ENCODE assay signal across 8 mouse cellular contexts in genomic region chr11:119215905-119216507, GRCm38 (mm10). TPM values are rescaled to one million over a fixed set of nuclear protein-coding genes. Genes with fewer than 3 reads are reported as not detected.
DNase-seq lines count a peak whose midpoint lies in the region; ATAC-seq lines count a peak whose summit lies in the region.

No protein-coding gene starts in this region.

- peak overlapping the region; percentile 92 for H3K27ac ChIP-seq in hindbrain, embryonic 14.5 days
- peak overlapping the region; percentile 72 for H3K27ac ChIP-seq in liver, embryonic 11.5 days (ENCODE audit: low read depth, low read length)

- peak; percentile 32 for DNase-seq in NIH3T3 (ENCODE audit: low read depth)
- peak; percentile 96 for DNase-seq in cerebellum, adult 11-12 months
- DNase-seq in gastrocnemius, adult 8-10 months (ENCODE audit: low spot score in 2 of 2), result peak; percentile 63 to 66
- no peak for DNase-seq in hindbrain, embryonic 14.5 days (ENCODE audit: low spot score)
- DNase-seq in liver, embryonic 11.5 days (ENCODE audit: low spot score), result no peak
- peak; percentile 46 for DNase-seq in neural tube, embryonic 10.5 days (ENCODE audit: extremely low spot score, low spot score)
- no peak for DNase-seq in spleen, postnatal 4 days (ENCODE audit: low spot score in 2 of 2)

- H3K27me3 ChIP-seq in hindbrain, embryonic 14.5 days (ENCODE audit: control insufficient read depth, insufficient read depth, low read length), result no peaks in the 10 kb centered on the region
- H3K27me3 ChIP-seq in liver, embryonic 11.5 days (replicated peaks; ENCODE audit: control insufficient read depth, insufficient read depth, low read length), result no peaks in the 10 kb centered on the region

- no peaks in the 10 kb centered on the region for H3K36me3 ChIP-seq in hindbrain, embryonic 14.5 days (replicated peaks; ENCODE audit: control insufficient read depth, insufficient read depth)
- no peaks in the 10 kb centered on the region for H3K36me3 ChIP-seq in liver, embryonic 11.5 days (ENCODE audit: control insufficient read depth, insufficient read depth, low read length)

- no peak for ATAC-seq in hindbrain, embryonic 14.5 days (ENCODE audit: low FRiP score)
- peak; percentile 30 for ATAC-seq in liver, embryonic 11.5 days (replicated peaks; ENCODE audit: low FRiP score)
- ATAC-seq in erythroid progenitor cell, adult 5-6 weeks (replicated peaks; ENCODE audit: low FRiP score, poor library complexity, severe bottlenecking), result no peak

- H3K9me3 ChIP-seq in hindbrain, embryonic 14.5 days (ENCODE audit: control insufficient read depth, low read length), result no peaks in the 10 kb centered on the region
- no peaks in the 10 kb centered on the region for H3K9me3 ChIP-seq in liver, embryonic 11.5 days (ENCODE audit: control insufficient read depth, low read length)

- H3K4me2 ChIP-seq in hindbrain, embryonic 14.5 days (replicated peaks), result peak overlapping the region; percentile 42
- H3K4me2 ChIP-seq in liver, embryonic 11.5 days, result peak overlapping the region; percentile 52

- H3K4me1 ChIP-seq in hindbrain, embryonic 14.5 days (replicated peaks; ENCODE audit: control insufficient read depth, insufficient read depth, low read length), result peaks cover 51% of the 10 kb centered on the region
- H3K4me1 ChIP-seq in liver, embryonic 11.5 days (replicated peaks; ENCODE audit: control insufficient read depth, insufficient read depth, low read length), result peaks cover 33% of the 10 kb centered on the region

- WGBS in hindbrain, embryonic 14.5 days, result 23% methylated on average over 9 of the region's 9 CpGs
- WGBS in liver, embryonic 11.5 days, result 52% methylated on average over 9 of the region's 9 CpGs

- peak overlapping the region; percentile 51 for H3K9ac ChIP-seq in hindbrain, embryonic 14.5 days
- H3K9ac ChIP-seq in liver, embryonic 11.5 days (ENCODE audit: low read depth, low read length), result peak overlapping the region; percentile 50; the same call in 1 of the 2 replicates

- no peak overlapping the region for H3K4me3 ChIP-seq in hindbrain, embryonic 14.5 days (replicated peaks; ENCODE audit: low read length)
- peak overlapping the region; percentile 37; the same call in 1 of the 2 replicates for H3K4me3 ChIP-seq in liver, embryonic 11.5 days (ENCODE audit: low read depth, low read length)

RNA-seq across cellular contexts. Expression of gene Tbc1d16, which starts 12.3 kb away (rescaled TPM):
- 10 to 100 TPM; 31.6 to 45.5 (median 40.5) TPM for total RNA-seq in gastrocnemius, adult 8-10 months (2022)
- 39.3 and 41.2 TPM in 2 replicates for polyA plus RNA-seq in hindbrain, embryonic 14.5 days (2014; fragmentation: Nextera tagmentation; extraction: Ambion mirVana)
- 3.4 and 3.6 TPM in 2 replicates for polyA plus RNA-seq in liver, embryonic 11.5 days (2014; fragmentation: Nextera tagmentation; extraction: Ambion mirVana)
- total RNA-seq in erythroid progenitor cell, adult 5-6 weeks (2015; ENCODE audit: low replicate concordance), result 0.84 and 1.1 TPM in 2 replicates
- total RNA-seq in erythroid progenitor cell, adult 5-6 weeks (2017; ENCODE audit: low replicate concordance), result 0.26 TPM in 1 of 2 replicates, not detected in the other

RNA-seq across cellular contexts. Expression of gene Ccdc40, which starts 12.4 kb away (rescaled TPM):
- total RNA-seq in gastrocnemius, adult 8-10 months (2022), result 1 to 10 TPM in 1 of 4 experiments, not detected in 3; 1.3 TPM
- 12.0 and 14.1 TPM in 2 replicates for polyA plus RNA-seq in hindbrain, embryonic 14.5 days (2014; fragmentation: Nextera tagmentation; extraction: Ambion mirVana)
- polyA plus RNA-seq in liver, embryonic 11.5 days (2014; fragmentation: Nextera tagmentation; extraction: Ambion mirVana), result 4.1 and 5.4 TPM in 2 replicates
- not detected in 2 replicates for total RNA-seq in erythroid progenitor cell, adult 5-6 weeks (2015; ENCODE audit: low replicate concordance)
- 0.13 and 1.9 TPM in 2 replicates for total RNA-seq in erythroid progenitor cell, adult 5-6 weeks (2017; ENCODE audit: low replicate concordance)

RNA-seq across cellular contexts. Expression of gene Gaa, which starts 51.7 kb away (rescaled TPM):
- total RNA-seq in gastrocnemius, adult 8-10 months (2022), result 100 to 1,000 TPM; 187 to 198 (median 192) TPM
- polyA plus RNA-seq in hindbrain, embryonic 14.5 days (2014; fragmentation: Nextera tagmentation; extraction: Ambion mirVana), result 78.7 and 82.4 TPM in 2 replicates
- polyA plus RNA-seq in liver, embryonic 11.5 days (2014; fragmentation: Nextera tagmentation; extraction: Ambion mirVana), result 40.5 and 42.5 TPM in 2 replicates
- 4.2 and 8.6 TPM in 2 replicates for total RNA-seq in erythroid progenitor cell, adult 5-6 weeks (2015; ENCODE audit: low replicate concordance)
- 5.6 and 17.9 TPM in 2 replicates for total RNA-seq in erythroid progenitor cell, adult 5-6 weeks (2017; ENCODE audit: low replicate concordance)

Comparison
In these comparisons a context has a peak if more than half of its experiments do, and no peak if none do; other contexts are left out.
1. DNase-seq: peak in NIH3T3 (single experiment), cerebellum, adult 11-12 months (single experiment), gastrocnemius, adult 8-10 months (2 of 2) and neural tube, embryonic 10.5 days (single experiment); none in hindbrain, embryonic 14.5 days (single experiment), liver, embryonic 11.5 days (single experiment) and spleen, postnatal 4 days (0 of 2).
2. RNA of gene Tbc1d16, which starts 12.3 kb away (total RNA-seq): 31.6 to 45.5 TPM in gastrocnemius, adult 8-10 months; 0.26 to 1.1 TPM in erythroid progenitor cell, adult 5-6 weeks; every median in the first group is over 10 times any median in the second.
3. RNA of gene Gaa, which starts 51.7 kb away (total RNA-seq): 187 to 198 TPM in gastrocnemius, adult 8-10 months; 4.2 to 17.9 TPM in erythroid progenitor cell, adult 5-6 weeks; every median in the first group is over 4 times any median in the second.